Mouse (Mus musculus) CH12.LX (cell line): ENCODE data around the gene Rbfox1. TPM values are rescaled to one million over a fixed set of nuclear protein-coding genes. Genes with fewer than 3 reads are reported as not detected.

Source experiments
- DNase-seq: peaks from one replicate; pipeline ENCODE4 v3.0.0-alpha.2; 2013; ENCODE audit errors: extremely low read depth
- H3K27ac ChIP-seq: 2 replicates; pipeline ENCODE4 v1.5.1; 2012; ENCODE audit warnings: low read depth, mild to moderate bottlenecking, control low read depth, moderate library complexity; ENCODE audit not compliant: insufficient read depth
- H3K27me3 ChIP-seq: replicated peaks from 2 replicates; pipeline ENCODE3; 2012; ENCODE audit warnings: inconsistent platforms
- H3K36me3 ChIP-seq, 2 experiments: replicated peaks in 1 of 2; 2 replicates each; pipeline versions ENCODE3 to v1.6.1; 2012; ENCODE audit warnings: inconsistent platforms in 1 of 2, low read length in 1 of 2, mild to moderate bottlenecking in 1 of 2, mixed read lengths in 1 of 2, moderate library complexity in 1 of 2; ENCODE audit not compliant: control insufficient read depth in 1 of 2, insufficient read depth in 1 of 2
- H3K4me1 ChIP-seq, 2 experiments: 2 replicates each; pipeline ENCODE4 v1.6.1; 2012; ENCODE audit warnings: inconsistent platforms in 1 of 2, moderate library complexity in 1 of 2; ENCODE audit not compliant: insufficient read depth in 2 of 2, control insufficient read depth in 1 of 2
- H3K4me2 ChIP-seq: 2 replicates; pipeline ENCODE4 v1.6.1; 2012; ENCODE audit warnings: low read depth, mild to moderate bottlenecking, control low read depth; ENCODE audit not compliant: poor library complexity, insufficient read depth, severe bottlenecking
- H3K4me3 ChIP-seq, 3 experiments: fragments of 150-350 bp in 1 of 3; sonication (generic) in 1 of 3; replicated peaks in 1 of 3; 2 replicates each; pipeline versions ENCODE3 to v1.5.1; 2011 to 2012; ENCODE audit warnings: low read depth in 2 of 3, low read length in 2 of 3, mild to moderate bottlenecking in 2 of 3, moderate library complexity in 2 of 3, control low read depth in 1 of 3, improper control_type of control experiment in 1 of 3, inconsistent platforms in 1 of 3, mixed read lengths in 1 of 3; ENCODE audit not compliant: poor library complexity in 1 of 3
- H3K79me2 ChIP-seq: replicated peaks from 2 replicates; pipeline ENCODE4 v1.6.1; 2012; ENCODE audit warnings: mild to moderate bottlenecking, moderate library complexity; ENCODE audit not compliant: control insufficient read depth, poor library complexity, insufficient read depth, severe bottlenecking; ENCODE audit errors: extremely low read depth
- H3K9ac ChIP-seq: 2 replicates; pipeline ENCODE4 v1.6.1; 2012; ENCODE audit warnings: low read depth, mild to moderate bottlenecking, control low read depth, moderate library complexity; ENCODE audit not compliant: insufficient read depth
- H3K9me3 ChIP-seq: replicated peaks from 2 replicates; pipeline ENCODE3; 2012; ENCODE audit warnings: low read length, inconsistent platforms, mixed read lengths
- BHLHE40 ChIP-seq: IDR thresholded peaks from 2 replicates; pipeline ENCODE4 v1.6.1; 2011; ENCODE audit warnings: mild to moderate bottlenecking, low read depth, low read length, improper control_type of control experiment
- CHD1 ChIP-seq: IDR thresholded peaks from 2 replicates; pipeline ENCODE4 v1.6.1; 2012; ENCODE audit warnings: low read depth, low read length, improper control_type of control experiment, inconsistent platforms
- CHD2 ChIP-seq: IDR thresholded peaks from 2 replicates; pipeline ENCODE4 v1.6.1; 2011; ENCODE audit warnings: low read length, improper control_type of control experiment
- CTCF ChIP-seq, 2 experiments: IDR thresholded peaks in 1 of 2; conservative IDR thresholded peaks in 1 of 2; 2 replicates each; pipeline ENCODE4 v1.5.1; 2011 to 2012; ENCODE audit warnings: low read depth in 2 of 2, low read length in 2 of 2, improper control_type of control experiment in 1 of 2, inconsistent platforms in 1 of 2, mild to moderate bottlenecking in 1 of 2, moderate library complexity in 1 of 2
- E2F4 ChIP-seq: IDR thresholded peaks from 2 replicates; pipeline ENCODE4 v1.6.1; 2011; ENCODE audit warnings: low read depth, low read length, improper control_type of control experiment; ENCODE audit not compliant: insufficient replicate concordance
- ELF1 ChIP-seq: IDR thresholded peaks from 2 replicates; pipeline ENCODE4 v1.6.1; 2014; ENCODE audit warnings: low read depth, mild to moderate bottlenecking, inconsistent platforms, low read length, improper control_type of control experiment
- EP300 ChIP-seq: IDR thresholded peaks from 2 replicates; pipeline ENCODE4 v1.6.1; 2011; ENCODE audit warnings: low read length, improper control_type of control experiment
- ETS1 ChIP-seq: conservative IDR thresholded peaks from 2 replicates; pipeline ENCODE4 v1.6.1; 2012; ENCODE audit warnings: low read depth, mild to moderate bottlenecking, inconsistent platforms, low read length, improper control_type of control experiment, moderate library complexity
- GABPA ChIP-seq: IDR thresholded peaks from 2 replicates; pipeline ENCODE4 v1.6.1; 2012; ENCODE audit warnings: low read depth, low read length, improper control_type of control experiment, inconsistent platforms; ENCODE audit not compliant: insufficient replicate concordance
- IRF4 ChIP-seq: IDR thresholded peaks from 2 replicates; pipeline ENCODE4 v1.6.1; 2014; ENCODE audit warnings: low read depth, mild to moderate bottlenecking, inconsistent platforms, low read length, improper control_type of control experiment
- JUN ChIP-seq: IDR thresholded peaks from 2 replicates; pipeline ENCODE4 v1.6.1; 2011; ENCODE audit warnings: low read depth, mild to moderate bottlenecking, low read length, improper control_type of control experiment, moderate library complexity; ENCODE audit not compliant: insufficient read depth
- KAT2A ChIP-seq: IDR thresholded peaks from 2 replicates; pipeline ENCODE4 v1.6.1; 2012; ENCODE audit warnings: low read length, improper control_type of control experiment, inconsistent platforms; ENCODE audit not compliant: insufficient replicate concordance
- MAFK ChIP-seq: IDR thresholded peaks from 2 replicates; pipeline ENCODE4 v1.6.1; 2011; ENCODE audit warnings: low read length, improper control_type of control experiment; ENCODE audit not compliant: insufficient replicate concordance
- MAX ChIP-seq: IDR thresholded peaks from 2 replicates; pipeline ENCODE4 v1.6.1; 2011; ENCODE audit warnings: low read length, improper control_type of control experiment
- MAZ ChIP-seq: IDR thresholded peaks from 2 replicates; pipeline ENCODE4 v1.6.1; 2012; ENCODE audit warnings: low read depth, mild to moderate bottlenecking, inconsistent platforms, low read length, improper control_type of control experiment, moderate library complexity
- MEF2A ChIP-seq: IDR thresholded peaks from 2 replicates; pipeline ENCODE4 v1.6.1; 2014; ENCODE audit warnings: low read depth, mild to moderate bottlenecking, inconsistent platforms, low read length, improper control_type of control experiment, borderline replicate concordance
- MXI1 ChIP-seq: IDR thresholded peaks from 2 replicates; pipeline ENCODE4 v1.6.1; 2011; ENCODE audit warnings: mild to moderate bottlenecking, low read depth, low read length, improper control_type of control experiment
- NELFE ChIP-seq: IDR thresholded peaks from 2 replicates; pipeline ENCODE4 v1.6.1; 2011; ENCODE audit warnings: low read depth, low read length, improper control_type of control experiment
- POLR2A ChIP-seq: IDR thresholded peaks from 2 replicates; pipeline ENCODE4 v1.6.1; 2011; ENCODE audit warnings: low read depth, mild to moderate bottlenecking, improper control_type of control experiment, low read length
- RCOR1 ChIP-seq: conservative IDR thresholded peaks from 2 replicates; pipeline ENCODE4 v1.6.1; 2012; ENCODE audit warnings: low read depth, mild to moderate bottlenecking, inconsistent platforms, low read length, improper control_type of control experiment
- SIN3A ChIP-seq: IDR thresholded peaks from 2 replicates; pipeline ENCODE4 v1.6.1; 2012; ENCODE audit warnings: low read length, improper control_type of control experiment, inconsistent platforms
- TBP ChIP-seq: conservative IDR thresholded peaks from 2 replicates; pipeline ENCODE4 v1.6.1; 2011; ENCODE audit warnings: low read depth, low read length, improper control_type of control experiment
- UBTF ChIP-seq: IDR thresholded peaks from 2 replicates; pipeline ENCODE4 v1.6.1; 2012; ENCODE audit warnings: low read depth, mild to moderate bottlenecking, inconsistent platforms, low read length, improper control_type of control experiment, moderate library complexity
- USF1 ChIP-seq: IDR thresholded peaks from 2 replicates; pipeline ENCODE4 v1.6.1; 2014; ENCODE audit warnings: low read depth, mild to moderate bottlenecking, inconsistent platforms, low read length, improper control_type of control experiment
- ZC3H11A ChIP-seq: IDR thresholded peaks from 2 replicates; pipeline ENCODE4 v1.6.1; 2012; ENCODE audit warnings: low read depth, mild to moderate bottlenecking, inconsistent platforms, low read length, improper control_type of control experiment
- ZMIZ1 ChIP-seq: IDR thresholded peaks from 2 replicates; pipeline ENCODE4 v1.6.1; 2012; ENCODE audit warnings: low read depth, mild to moderate bottlenecking, inconsistent platforms, low read length, improper control_type of control experiment
- ZNF384 ChIP-seq: IDR thresholded peaks from 2 replicates; pipeline ENCODE4 v1.6.1; 2012; ENCODE audit warnings: low read depth, low read length, improper control_type of control experiment, inconsistent platforms
- dilution Hi-C: fragments of 300-500 bp; cut with MboI; formaldehyde crosslinking; loops from 2 replicates; pipeline ENCODE4 v1.14.3; 2020; ENCODE audit warnings: low sequenced_read_pairs; ENCODE audit not compliant: extremely low pct_unique_long_range_greater_than_20kb, extremely low pct_ligation_motif_present
- in situ Hi-C: fragments of 300-500 bp; cut with MboI; formaldehyde crosslinking; loops from 3 replicates; pipeline ENCODE4 v1.14.3; 2019; ENCODE audit warnings: low sequenced_read_pairs, low pct_ligation_motif_present, low pct_unique_long_range_greater_than_20kb, mixed read lengths
- polyA plus RNA-seq: library from polyadenylated mRNA; unstranded; fragments of >175 nt; gene quantifications from 2 replicates; pipeline ENCODE4 v1.2.1, GENCODE M21; 2012; ENCODE audit warnings: low read depth; ENCODE audit not compliant: insufficient read length
- total RNA-seq, 2 experiments: library from RNA; depleted of rRNA; stranded (reverse); fragments of 300-350 nt in 1 of 2; fragments of >200 nt in 1 of 2; gene quantifications; 2 replicates each; pipeline ENCODE4 v1.2.3; 2012 to 2014

The Rbfox1 gene
- total and polyA plus RNA-seq, 3 experiments, result not detected

GRCm38 (mm10) chr16:7447718-7448649 is 1562.8 kb downstream of the Rbfox1 start:
- no peak overlapping the region for H3K4me3 ChIP-seq
- in situ Hi-C loops (no loop called here), dilution Hi-C loops (no loop called here)
- DNase-seq, result no peak
- no peak overlapping the region for H3K27ac ChIP-seq
- no peaks in the 10 kb centered on the region for H3K79me2 ChIP-seq
- peaks cover 71% of the 10 kb centered on the region for H3K9me3 ChIP-seq
- no peak for TF ChIP-seq ZMIZ1
- no peak for TF ChIP-seq CHD2
- TF ChIP-seq BHLHE40, result no peak
- TF ChIP-seq EP300, result no peak
- TF ChIP-seq NELFE, result no peak
- no peak for TF ChIP-seq IRF4
- TF ChIP-seq KAT2A, result no peak
- no peak for TF ChIP-seq E2F4
- TF ChIP-seq MXI1, result no peak
- TF ChIP-seq ZNF384, result no peak
- no peak for TF ChIP-seq MEF2A
- TF ChIP-seq ZC3H11A, result no peak
- no peak for TF ChIP-seq MAX
- TF ChIP-seq CHD1, result no peak
- TF ChIP-seq MAFK, result no peak
- TF ChIP-seq MAZ, result no peak
- no peak for TF ChIP-seq SIN3A
- no peak for TF ChIP-seq JUN
- TF ChIP-seq CTCF (conservative IDR thresholded peaks at IDR 0.05 in 1 of 2, IDR thresholded peaks at IDR 0.05 in 1 of 2; ENCODE audit: low read depth in 2 of 2, low read length in 2 of 2), result no peak
- no peak for TF ChIP-seq POLR2A
- H3K36me3 ChIP-seq, result no peaks in the 10 kb centered on the region
- H3K9ac ChIP-seq, result no peak overlapping the region
- no peak overlapping the region for H3K4me2 ChIP-seq
- no peaks in the 10 kb centered on the region for H3K27me3 ChIP-seq
- no peaks in the 10 kb centered on the region for H3K4me1 ChIP-seq

GRCm38 (mm10) chr16:7451193-7451592 is 1566.0 kb downstream of the Rbfox1 start:
- dilution Hi-C loops (no loop called here), in situ Hi-C loops (no loop called here)
- no peak for DNase-seq
- Histone ChIP-seq H3K27me3 (no peaks in the 10 kb centered on the region), H3K79me2 (no peaks in the 10 kb centered on the region), H3K36me3 (no peaks in the 10 kb centered on the region), H3K4me1 (no peaks in the 10 kb centered on the region), H3K9ac (no peak overlapping the region), H3K4me2 (no peak overlapping the region), H3K27ac (no peak overlapping the region), H3K4me3 (no peak overlapping the region), H3K9me3 (peaks cover 71% of the 10 kb centered on the region)
- TF ChIP-seq GABPA (no peak), TBP (no peak), MXI1 (no peak), EP300 (no peak), ZNF384 (no peak), ETS1 (no peak), CTCF (conservative IDR thresholded peaks at IDR 0.05 in 1 of 2, IDR thresholded peaks at IDR 0.05 in 1 of 2; ENCODE audit: low read depth in 2 of 2, low read length in 2 of 2) (no peak), SIN3A (no peak), UBTF (no peak), ZC3H11A (no peak), CHD1 (no peak), NELFE (no peak), BHLHE40 (no peak), MAZ (no peak), ELF1 (no peak), USF1 (no peak), JUN (no peak), RCOR1 (no peak), ZMIZ1 (no peak), POLR2A (no peak)
